Mouse (Mus musculus): ENCODE data around the gene Ccdc90b. TPM values are rescaled to one million over a fixed set of nuclear protein-coding genes. Genes with fewer than 3 reads are reported as not detected.

The Ccdc90b gene
- total and polyA plus RNA-seq, 2 experiments from 2014 or later: 13.8 to 62.0 TPM

DNA sequence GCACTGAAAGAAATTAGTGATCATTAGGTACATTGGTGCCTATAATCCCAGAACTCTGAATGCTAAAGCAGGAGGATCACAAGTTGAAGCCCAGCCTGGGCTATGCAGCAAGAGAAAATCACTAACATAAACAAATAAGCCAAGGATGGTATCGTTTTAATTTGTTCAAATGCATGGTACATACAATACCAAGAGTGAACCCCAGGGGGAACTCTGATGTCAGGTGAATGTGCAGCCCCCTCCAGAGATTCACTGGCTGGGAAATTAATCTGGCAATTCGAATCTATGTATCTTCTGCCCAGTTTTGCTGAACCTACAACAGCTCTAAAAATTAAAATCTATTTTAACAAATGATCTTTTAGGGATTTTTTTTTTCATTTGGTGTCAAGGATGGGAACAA lies 63.5 kb downstream of the Ccdc90b start:
- Histone ChIP-seq H3K4me1 (ENCODE audit: control insufficient read depth, insufficient read depth) (no peaks in the 10 kb centered on the region), H3K4me2 (ENCODE audit: low read depth, low read length) (no peak overlapping the region), H3K9ac (replicated peaks; ENCODE audit: low read depth, low read length) (no peak overlapping the region), H3K27me3 (ENCODE audit: control insufficient read depth, insufficient read depth, low read length) (no peaks in the 10 kb centered on the region), H3K4me3 (ENCODE audit: low read depth, low read length) (no peak overlapping the region), H3K27ac (ENCODE audit: low read depth) (no peak overlapping the region), H3K9me3 (replicated peaks; ENCODE audit: control insufficient read depth, low read length) (no peaks in the 10 kb centered on the region), H3K36me3 (replicated peaks; ENCODE audit: control insufficient read depth, insufficient read depth, low read length) (no peaks in the 10 kb centered on the region)
- DNase-seq (ENCODE audit: low spot score) (no peak), ATAC-seq (ENCODE audit: insufficient read depth, low read depth) (no peak)
- 41% methylated on average over 2 of the region's 2 CpGs for WGBS
- no peak for TF ChIP-seq EP300 (IDR thresholded peaks at IDR 0.05; ENCODE audit: low read depth)
- TF ChIP-seq CTCF (IDR thresholded peaks at IDR 0.05; ENCODE audit: low read depth): peak; percentile 26; the same call in 1 of the 2 replicates

DNA sequence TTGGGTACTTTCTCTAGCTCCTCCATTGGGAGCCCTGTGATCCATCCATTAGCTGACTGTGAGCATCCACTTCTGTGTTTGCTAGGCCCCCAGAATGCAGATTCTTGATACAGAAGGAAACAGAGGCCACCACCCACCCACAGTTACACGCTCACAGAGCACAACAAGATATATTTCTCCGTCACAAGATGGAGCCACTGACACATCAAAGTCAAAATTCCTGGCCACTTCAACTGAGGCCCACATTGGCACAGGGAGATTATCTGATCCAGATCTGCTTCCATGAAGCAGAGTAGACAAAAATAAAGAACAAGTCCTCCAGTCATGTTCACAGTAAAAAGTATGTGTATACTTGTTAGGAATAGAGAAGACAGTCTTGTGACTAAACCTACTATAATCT lies 69.2 kb downstream of the Ccdc90b start:
- no peak for TF ChIP-seq EP300 (IDR thresholded peaks at IDR 0.05; ENCODE audit: low read depth)
- TF ChIP-seq CTCF (IDR thresholded peaks at IDR 0.05; ENCODE audit: low read depth): peak; percentile 49
- Histone ChIP-seq H3K9ac (replicated peaks; ENCODE audit: low read depth, low read length) (no peak overlapping the region), H3K4me2 (ENCODE audit: low read depth, low read length) (no peak overlapping the region), H3K27ac (ENCODE audit: low read depth) (no peak overlapping the region), H3K4me1 (ENCODE audit: control insufficient read depth, insufficient read depth) (no peaks in the 10 kb centered on the region), H3K9me3 (replicated peaks; ENCODE audit: control insufficient read depth, low read length) (no peaks in the 10 kb centered on the region), H3K36me3 (replicated peaks; ENCODE audit: control insufficient read depth, insufficient read depth, low read length) (no peaks in the 10 kb centered on the region), H3K27me3 (ENCODE audit: control insufficient read depth, insufficient read depth, low read length) (no peaks in the 10 kb centered on the region), H3K4me3 (ENCODE audit: low read depth, low read length) (no peak overlapping the region)
- 24% methylated on average over 2 of the region's 2 CpGs for WGBS
- DNase-seq (ENCODE audit: low spot score): no peak
- no peak for ATAC-seq (ENCODE audit: insufficient read depth, low read depth)

Other genes starting within 250 kb of the Ccdc90b start
- 1.5 and 2.6 TPM in 2 replicates for gene Ankrd42, start 76.0 kb downstream of the Ccdc90b start, total RNA-seq (2014; rRNA removed; ENCODE audit: low replicate concordance)
- 1.1 and 1.6 TPM in 2 replicates for gene Ankrd42, start 76.0 kb downstream of the Ccdc90b start, polyA plus RNA-seq (2015; fragmentation: Nextera tagmentation; extraction: Ambion mirVana)
- 10.6 and 26.2 TPM in 2 replicates for gene Pcf11, start 108.8 kb downstream of the Ccdc90b start, total RNA-seq (2014; rRNA removed; ENCODE audit: low replicate concordance)
- 9.6 and 10.5 TPM in 2 replicates for gene Pcf11, start 108.8 kb downstream of the Ccdc90b start, polyA plus RNA-seq (2015; fragmentation: Nextera tagmentation; extraction: Ambion mirVana)
- 2.7 and 6.1 TPM in 2 replicates for gene Rab30, start 180.5 kb downstream of the Ccdc90b start, total RNA-seq (2014; rRNA removed; ENCODE audit: low replicate concordance)
- gene Rab30, start 180.5 kb downstream of the Ccdc90b start, polyA plus RNA-seq (2015; fragmentation: Nextera tagmentation; extraction: Ambion mirVana): 7.2 and 7.3 TPM in 2 replicates